Comparison of ENCODE assay signal across 15 mouse cellular contexts in genomic region chr7:98713661-98714060, GRCm38 (mm10).
"Had no signal": no experiment of that assay in that cellular context is flagged by ENCODE, and none has a peak within 500 bp of the region (broad histone marks: within the 10 kb centered on the region; RNA-seq: fewer than 3 reads in every experiment).

No protein-coding gene starts in this region.

- H3K27ac ChIP-seq: neural tube, embryonic 15.5 days; stomach, embryonic 15.5 days; stomach, postnatal 0 days had no signal

- H3K4me1 ChIP-seq: neural tube, embryonic 15.5 days; stomach, embryonic 15.5 days had no signal

- H3K9ac ChIP-seq: neural tube, embryonic 15.5 days; stomach, embryonic 15.5 days had no signal

- H3K4me3 ChIP-seq: neural tube, embryonic 15.5 days; stomach, embryonic 15.5 days had no signal

- H3K4me2 ChIP-seq: neural tube, embryonic 15.5 days; stomach, embryonic 15.5 days had no signal

- H3K9me3 ChIP-seq: neural tube, embryonic 15.5 days; stomach, embryonic 15.5 days had no signal

- H3K27me3 ChIP-seq: neural tube, embryonic 15.5 days; stomach, embryonic 15.5 days had no signal

- DNase-seq: retina, postnatal 1 day; right cerebral cortex, adult 18-20 months; right cerebral cortex, postnatal 14 days; right cerebral cortex, postnatal 25 days; right cerebral cortex, postnatal 4 days; spleen, adult 18-20 months; thymus, adult 18-20 months; thymus, adult 2 months; thymus, postnatal 14 days; thymus, postnatal 25 days; thymus, postnatal 36 days; thymus, postnatal 4 days had no signal
